Mouse (Mus musculus) ovary, adult 18-20 months (tissue): ENCODE measurements around the gene Rps6kc1.

Source experiments
- DNase-seq: peaks from one replicate; pipeline ENCODE4 v3.0.0; 2022; ENCODE audit warnings: low spot score, mixed read lengths

Gene Rps6kc1

GRCm38 (mm10) chr1:190901082-190901481, 10.5 kb downstream of the Rps6kc1 start:
- DNase-seq: no peak

- no peak for DNase-seq
Observed at GRCm38 (mm10) chr1:190898899-190899575, 12.5 kb downstream of the Rps6kc1 start.

- no peak for DNase-seq
Observed at GRCm38 (mm10) chr1:190898186-190898585, 13.4 kb downstream of the Rps6kc1 start.

DNA sequence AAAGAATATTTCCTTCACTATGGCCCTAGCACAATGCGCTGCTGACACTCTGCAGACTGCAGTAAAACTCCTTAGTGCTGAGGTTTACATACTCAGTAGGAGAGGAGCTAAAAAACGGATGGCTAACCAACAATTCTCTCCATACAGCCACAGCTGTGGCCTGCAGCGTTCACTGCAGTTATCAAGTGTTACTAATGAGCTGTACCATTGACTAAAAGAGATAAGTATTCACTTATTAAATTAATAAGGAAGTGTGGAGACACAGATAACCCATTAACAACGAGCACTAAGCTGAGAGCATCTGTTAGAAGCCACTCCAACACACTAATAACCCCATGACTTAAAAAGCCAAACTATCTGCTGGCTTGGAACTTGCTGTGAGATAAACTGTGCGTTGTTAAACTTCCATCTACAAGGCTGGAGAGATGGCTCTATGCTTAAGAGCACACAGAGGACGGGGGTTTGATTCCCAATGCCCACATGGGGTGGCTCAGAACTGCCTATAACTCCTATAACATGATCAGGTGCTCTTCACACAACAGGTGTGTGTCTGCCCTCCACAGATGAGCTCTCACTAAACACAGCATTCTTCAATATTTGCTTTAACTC, 17.9 kb downstream of the Rps6kc1 start:
- no peak for DNase-seq

DNA sequence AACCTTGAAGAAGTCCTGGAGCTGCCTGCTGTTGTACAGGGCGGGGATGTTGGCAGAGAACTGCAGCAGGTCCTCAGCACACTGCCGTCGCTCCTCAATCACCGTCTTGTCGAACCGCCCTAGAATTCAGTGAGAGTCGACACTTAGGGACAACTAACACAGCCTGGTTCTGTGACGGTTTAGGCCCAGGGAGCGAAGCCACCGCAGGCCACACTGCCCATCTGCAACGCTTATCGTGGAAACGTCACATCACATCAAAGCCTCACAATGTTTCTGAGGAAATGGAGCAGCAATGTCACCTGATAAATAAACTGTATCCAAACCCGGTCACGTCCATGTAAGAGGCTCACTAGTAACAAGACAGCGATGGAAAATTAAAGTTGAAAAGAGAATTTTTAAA, 22.9 kb downstream of the Rps6kc1 start:
- no peak for DNase-seq

GRCm38 (mm10) chr1:190888031-190888430, 23.5 kb downstream of the Rps6kc1 start:
- DNase-seq: no peak

DNA sequence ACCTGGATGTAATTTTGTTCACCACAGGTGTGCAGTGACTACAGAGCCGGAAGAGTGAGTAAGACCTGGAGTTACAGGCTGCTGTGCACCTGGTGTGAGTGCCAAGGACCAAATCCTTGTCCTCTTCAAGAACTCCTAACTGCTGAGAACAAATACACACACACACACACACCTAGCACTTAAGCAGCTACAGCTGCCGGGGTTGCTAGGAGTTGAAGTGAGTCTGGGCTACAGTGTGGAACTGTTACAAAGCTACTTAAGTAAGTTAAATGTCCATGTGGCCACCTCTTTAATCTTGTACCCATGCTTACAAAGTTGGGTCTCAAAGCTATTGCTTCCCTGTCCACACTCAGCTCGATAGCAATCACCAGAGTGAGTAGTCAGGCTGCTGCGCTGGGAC, 25.6 kb downstream of the Rps6kc1 start:
- no peak for DNase-seq

GRCm38 (mm10) chr1:190881422-190881821, 30.1 kb downstream of the Rps6kc1 start:
- DNase-seq: no peak

DNA sequence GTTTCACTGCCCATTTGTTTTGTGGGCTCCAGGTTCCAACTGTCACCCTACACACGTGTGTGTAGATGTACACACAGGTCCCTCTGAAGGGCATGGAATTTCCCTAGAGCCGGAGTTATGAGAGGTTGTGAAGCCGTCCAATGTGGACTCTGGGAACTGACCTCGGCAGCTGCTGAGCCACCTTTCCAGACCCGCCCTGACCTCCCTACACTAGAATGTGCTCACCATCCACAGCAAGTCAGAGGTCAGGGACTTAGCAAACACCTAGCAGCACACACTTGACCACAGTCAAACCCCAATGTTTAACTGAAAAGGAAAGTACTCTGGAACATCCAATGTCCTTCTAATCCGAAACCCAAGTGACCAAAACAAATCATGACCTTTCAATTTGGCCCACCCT, 30.9 kb downstream of the Rps6kc1 start:
- DNase-seq: no peak

DNA sequence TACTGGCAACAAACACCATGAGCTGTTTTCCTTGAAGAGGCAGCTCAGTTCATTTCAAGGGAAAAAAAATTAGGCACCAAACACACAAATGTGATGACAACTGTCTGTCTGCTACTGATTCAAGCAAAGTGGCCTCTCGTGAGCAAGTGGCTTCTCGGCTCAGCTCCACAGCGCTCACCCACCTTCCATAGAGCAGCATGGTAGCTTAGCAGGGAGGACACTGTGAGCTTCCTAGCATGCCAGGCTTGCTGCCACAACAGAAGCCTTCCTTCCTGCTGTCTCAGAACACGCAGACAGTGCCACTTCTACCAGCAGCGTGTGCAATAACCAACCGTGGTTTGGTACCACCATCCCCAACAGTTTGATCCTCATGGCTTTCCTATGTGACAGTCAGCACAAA, 35.8 kb downstream of the Rps6kc1 start:
- no peak for DNase-seq

GRCm38 (mm10) chr1:190875089-190875488, 36.5 kb downstream of the Rps6kc1 start:
- no peak for DNase-seq

GRCm38 (mm10) chr1:190871068-190871467, 40.5 kb downstream of the Rps6kc1 start:
- no peak for DNase-seq

DNA sequence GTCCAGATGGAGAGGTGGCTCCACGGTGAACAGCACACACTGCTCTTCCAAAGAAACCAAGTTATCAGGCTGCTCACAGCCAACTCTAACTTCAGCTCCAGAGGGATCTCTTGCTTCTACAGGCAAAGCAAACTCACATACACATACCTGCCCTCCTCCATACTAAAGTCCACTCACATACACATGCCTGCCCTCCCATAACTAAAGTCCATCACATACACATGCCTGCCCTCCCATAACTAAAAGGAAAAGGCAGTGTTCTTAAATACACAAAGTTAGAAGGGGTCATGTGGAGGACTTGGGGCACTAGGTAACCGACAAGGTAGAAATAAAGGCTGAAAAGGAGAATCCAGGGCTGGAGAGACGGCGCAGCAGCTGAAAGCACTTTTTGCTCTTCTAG, 41.6 kb downstream of the Rps6kc1 start:
- no peak for DNase-seq

DNA sequence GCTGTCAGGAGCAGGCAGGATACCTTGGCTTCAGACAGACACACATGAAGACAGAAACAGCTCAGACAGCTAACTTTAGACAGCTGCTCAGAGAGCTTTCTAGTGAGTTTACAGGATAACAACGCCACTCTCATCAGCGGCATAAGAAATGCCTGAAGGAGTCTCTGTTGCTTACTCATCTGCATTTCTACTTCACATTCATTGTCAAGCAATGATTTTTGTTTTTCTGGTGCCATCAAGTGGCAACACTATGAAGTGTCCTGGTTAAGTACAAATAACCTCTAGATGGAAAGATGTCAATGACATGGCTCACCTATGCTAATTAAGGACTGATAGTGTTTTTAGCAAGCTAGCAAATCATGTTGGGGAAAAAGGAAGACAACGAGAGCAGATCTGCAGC, 42.8 kb downstream of the Rps6kc1 start:
- no peak for DNase-seq

GRCm38 (mm10) chr1:190861626-190862025, 49.9 kb downstream of the Rps6kc1 start:
- no peak for DNase-seq

GRCm38 (mm10) chr1:190854465-190854864, 57.1 kb downstream of the Rps6kc1 start:
- no peak for DNase-seq

DNA sequence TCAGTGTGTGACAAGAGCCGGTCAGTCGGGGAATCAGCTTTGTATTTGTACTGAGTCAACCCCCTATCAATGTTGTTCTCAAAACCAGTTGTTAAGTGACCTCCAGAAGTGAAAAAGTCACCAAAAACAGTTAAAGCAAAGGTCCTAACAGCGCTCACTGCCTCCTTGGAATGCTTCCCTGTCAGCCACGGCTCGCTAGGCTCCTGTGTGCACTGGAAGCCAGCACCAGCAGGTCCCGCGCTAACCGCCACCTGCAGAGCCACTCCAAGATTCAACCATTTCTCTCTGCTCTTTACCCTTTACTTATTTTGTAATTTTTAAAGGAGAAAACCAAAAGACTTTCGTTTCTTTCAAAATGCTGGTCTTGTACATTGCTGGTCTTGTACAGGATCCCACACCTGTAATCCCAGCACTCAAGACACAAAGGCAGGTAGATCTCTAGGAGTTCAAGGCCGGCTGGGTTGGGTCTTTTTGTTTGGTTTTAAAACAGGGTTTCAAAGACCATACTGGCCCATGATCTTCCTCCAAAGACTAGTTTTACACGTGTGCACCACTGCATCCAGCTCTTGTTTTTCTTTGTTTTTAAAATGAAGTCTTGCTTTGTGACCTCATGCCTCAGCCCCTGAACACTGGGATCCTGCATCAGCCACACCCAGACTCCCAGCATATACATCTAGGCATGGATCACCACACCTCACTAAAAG, 62.3 kb downstream of the Rps6kc1 start:
- DNase-seq: no peak

DNA sequence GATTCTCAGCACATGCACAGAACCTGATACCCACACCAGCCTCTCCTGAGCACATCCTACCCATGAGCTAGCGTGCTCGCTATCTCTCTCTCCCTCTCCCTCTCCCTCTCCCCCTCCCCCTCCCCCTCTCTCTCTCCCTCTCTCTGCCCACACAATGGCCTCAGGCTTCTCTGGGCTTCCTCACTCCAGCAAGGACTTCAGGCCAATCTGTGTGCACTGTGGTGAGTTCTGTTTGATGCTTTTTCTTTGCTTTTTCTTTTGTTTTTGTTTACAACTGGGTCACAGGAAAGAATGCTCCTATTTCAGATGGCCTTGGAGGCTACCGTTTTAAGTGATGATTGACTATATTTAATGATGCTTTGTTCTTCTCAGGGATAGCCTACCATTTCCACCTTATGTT, 62.9 kb downstream of the Rps6kc1 start:
- no peak for DNase-seq

DNA sequence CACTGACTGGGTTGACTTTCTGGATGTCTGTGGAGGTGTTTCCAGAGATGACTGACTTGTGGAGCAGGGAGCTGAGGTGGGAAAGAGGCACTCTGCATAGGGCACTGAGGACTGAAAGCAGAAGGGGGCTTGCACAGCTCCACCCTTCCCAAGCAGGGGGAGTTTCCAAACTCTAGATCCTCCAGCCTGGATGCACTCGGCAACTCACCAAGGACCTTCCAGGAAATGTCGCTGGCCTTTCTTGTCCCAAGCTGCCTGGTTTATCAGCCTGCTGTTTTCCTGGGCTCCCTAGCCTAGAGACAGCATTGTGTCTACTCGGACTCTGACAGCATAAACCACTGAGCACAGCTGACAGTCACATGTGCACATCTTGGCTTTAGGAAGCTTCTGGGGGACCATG, 64.6 kb downstream of the Rps6kc1 start:
- DNase-seq: no peak

GRCm38 (mm10) chr1:190846074-190846730, 65.4 kb downstream of the Rps6kc1 start:
- DNase-seq: no peak

DNA sequence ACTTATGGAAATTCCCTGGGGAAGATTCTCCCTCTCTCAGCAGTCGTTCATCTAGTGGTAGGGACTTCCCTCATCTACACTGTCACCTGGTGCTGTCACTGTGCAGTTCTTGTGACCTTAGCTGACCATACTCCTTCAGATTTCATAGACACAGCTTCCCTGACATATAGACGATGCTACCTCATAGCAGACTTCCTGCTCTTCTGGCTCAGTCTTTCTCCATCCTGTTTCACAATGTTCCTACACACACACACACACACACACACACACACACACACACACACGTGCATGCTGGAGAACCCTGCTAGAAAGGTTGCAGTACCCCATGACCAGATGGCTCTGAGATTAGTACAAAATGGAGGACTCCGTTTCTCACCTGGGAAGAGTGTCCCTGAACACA, 66.2 kb downstream of the Rps6kc1 start:
- no peak for DNase-seq

- DNase-seq: no peak
Observed at GRCm38 (mm10) chr1:190844356-190844755, 67.2 kb downstream of the Rps6kc1 start.

DNA sequence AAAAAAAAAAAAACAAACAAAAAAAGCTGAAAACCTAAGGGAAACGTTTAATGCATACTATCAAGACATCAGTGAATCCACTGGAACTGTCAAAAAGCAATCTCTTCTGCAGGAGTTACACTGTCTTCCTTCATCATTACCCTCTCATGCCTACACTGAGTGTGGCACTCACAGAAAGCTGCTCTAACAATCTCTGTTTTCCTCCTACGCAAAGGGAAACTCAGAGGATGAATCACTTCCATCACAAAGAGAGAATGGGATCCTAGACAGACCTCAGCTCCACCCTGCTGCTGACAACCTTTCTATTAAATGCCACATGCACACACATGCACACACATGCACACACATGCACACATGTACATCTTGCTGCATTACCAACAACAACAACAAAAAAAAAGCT, 75.5 kb downstream of the Rps6kc1 start:
- DNase-seq: no peak
